Mouse (Mus musculus): ENCODE measurements around the gene Olfr798. TPM values are rescaled to one million over a fixed set of nuclear protein-coding genes. Genes with fewer than 3 reads are reported as not detected.

Gene Olfr798
- polyA plus RNA-seq (2015; fragmentation: Nextera tagmentation; extraction: Ambion mirVana) = not detected in 2 replicates

DNA sequence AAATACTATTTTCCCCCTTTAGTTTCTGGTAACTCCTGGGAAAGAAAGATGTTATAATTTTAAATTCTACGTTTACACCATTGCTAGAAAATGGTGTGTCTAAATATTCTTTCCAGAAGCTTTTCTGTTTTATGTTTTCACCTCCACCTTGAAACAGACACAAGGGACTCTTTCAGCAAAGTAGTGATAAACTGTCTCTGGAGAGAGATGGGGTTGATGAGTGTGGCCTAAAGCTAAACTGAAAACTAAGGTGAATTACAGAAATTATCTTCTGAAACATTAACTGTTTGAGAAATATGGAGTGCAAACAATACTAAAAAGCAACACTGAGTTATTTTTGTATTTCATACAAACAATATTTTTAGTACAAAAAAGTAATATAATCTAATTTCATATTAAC, at the start of gene Olfr798:
TSS of gene Olfr798 (minus strand) at position 101 of the 400 bp plus-strand sequence.
- Histone ChIP-seq H3K27me3 (replicated peaks; ENCODE audit: insufficient read depth, low read length) (no peaks in the 10 kb centered on the region), H3K27ac (ENCODE audit: low read length) (no peak within 1 kb of the TSS), H3K9me3 (ENCODE audit: low read length) (no peaks in the 10 kb centered on the region), H3K4me3 (ENCODE audit: low read depth, low read length) (no peak within 1 kb of the TSS), H3K36me3 (ENCODE audit: insufficient read depth, low read length) (no peaks in the 10 kb centered on the region), H3K4me2 (replicated peaks; ENCODE audit: low read depth, low read length) (no peak within 1 kb of the TSS), H3K4me1 (ENCODE audit: insufficient read depth, low read depth, low read length) (no peaks in the 10 kb centered on the region), H3K9ac (replicated peaks; ENCODE audit: low read depth) (no peak within 1 kb of the TSS)
- WGBS = 70% methylated on average over 1 of the region's 1 CpGs
- TF ChIP-seq CTCF (IDR thresholded peaks at IDR 0.05) = no peak
- no peak for TF ChIP-seq EP300 (IDR thresholded peaks at IDR 0.05)
- ATAC-seq (no peak), DNase-seq (ENCODE audit: low spot score) (no peak)

DNA sequence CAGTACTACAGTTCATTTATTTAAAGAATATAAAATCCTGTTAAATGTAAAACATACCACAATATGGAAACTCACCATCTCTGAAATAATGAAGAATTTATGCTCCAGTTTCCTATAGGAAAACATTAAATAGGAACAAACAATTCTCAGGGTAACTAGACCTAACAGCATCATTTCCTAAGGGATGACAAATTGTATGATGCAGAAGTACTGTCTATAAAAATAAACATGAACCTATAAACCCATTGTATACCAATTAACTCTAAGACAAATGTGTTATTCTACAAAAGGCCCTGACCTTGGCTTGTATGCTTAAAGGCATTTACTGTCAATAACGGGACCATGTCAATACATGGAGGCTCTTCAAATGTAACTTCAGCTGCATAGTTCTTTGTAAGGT, 46.0 kb upstream of the Olfr798 start, which contains the start of gene Olfr801:
TSS of gene Olfr801 (minus strand) at position 101 of the 400 bp plus-strand sequence.
- no peak within 1 kb of the TSS for H3K9ac ChIP-seq (replicated peaks; ENCODE audit: low read depth)
- WGBS = 52% methylated on average over 1 of the region's 1 CpGs
- no peak for DNase-seq (ENCODE audit: low spot score)
- H3K4me2 ChIP-seq (replicated peaks; ENCODE audit: low read depth, low read length) = no peak within 1 kb of the TSS
- H3K4me3 ChIP-seq (ENCODE audit: low read depth, low read length) = no peak within 1 kb of the TSS
- ATAC-seq = no peak
- no peaks in the 10 kb centered on the region for H3K36me3 ChIP-seq (ENCODE audit: insufficient read depth, low read length)
- no peaks in the 10 kb centered on the region for H3K27me3 ChIP-seq (replicated peaks; ENCODE audit: insufficient read depth, low read length)
- TF ChIP-seq CTCF (IDR thresholded peaks at IDR 0.05) (no peak), EP300 (IDR thresholded peaks at IDR 0.05) (no peak)
- H3K27ac ChIP-seq (ENCODE audit: low read length) = no peak within 1 kb of the TSS
- no peaks in the 10 kb centered on the region for H3K9me3 ChIP-seq (ENCODE audit: low read length)
- no peaks in the 10 kb centered on the region for H3K4me1 ChIP-seq (ENCODE audit: insufficient read depth, low read depth, low read length)

DNA sequence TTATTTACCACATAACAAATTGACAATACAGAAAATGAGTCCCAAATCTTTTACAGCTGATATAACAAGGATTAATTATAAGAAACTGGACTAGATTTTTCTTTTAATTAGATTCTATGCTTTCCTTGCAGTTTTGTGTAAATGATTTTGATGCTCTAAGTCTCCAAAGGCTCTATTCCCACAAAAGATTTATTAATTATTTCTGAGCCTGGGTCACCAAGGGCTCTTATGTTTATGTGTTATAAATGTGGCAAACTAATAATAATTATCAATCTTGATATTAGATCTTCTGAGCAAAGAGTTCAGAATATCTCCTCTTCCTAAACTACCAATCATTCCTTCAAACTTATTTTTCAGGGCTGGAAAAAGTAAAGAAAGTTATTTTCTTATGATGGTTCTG, 29.7 kb upstream of the Olfr798 start, which contains the start of gene Olfr800:
TSS of gene Olfr800 (plus strand) at position 301 of the 400 bp plus-strand sequence.
- H3K36me3 ChIP-seq (ENCODE audit: insufficient read depth, low read length) = no peaks in the 10 kb centered on the region

DNA sequence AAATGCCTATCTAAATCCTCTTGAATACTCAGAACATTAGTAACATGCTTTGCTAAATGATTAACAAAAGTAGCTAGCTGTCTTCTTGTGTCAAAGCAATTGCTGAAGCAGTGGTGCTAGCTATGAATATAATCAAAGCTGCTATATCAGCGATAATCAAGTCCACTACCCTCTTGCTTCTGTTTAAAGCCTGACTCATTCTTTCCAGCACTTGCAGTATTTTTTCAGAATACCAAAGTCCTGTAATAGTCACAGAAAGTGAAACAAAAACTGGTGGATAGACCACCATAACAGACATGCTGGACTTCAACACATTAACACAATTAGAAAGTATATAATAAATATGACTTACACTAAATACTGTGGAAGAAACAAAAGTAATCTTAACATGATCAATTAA, 24.0 kb upstream of the Olfr798 start:
- ATAC-seq = no peak
- Histone ChIP-seq H3K9me3 (ENCODE audit: low read length) (no peaks in the 10 kb centered on the region), H3K4me2 (replicated peaks; ENCODE audit: low read depth, low read length) (no peak overlapping the region), H3K27me3 (replicated peaks; ENCODE audit: insufficient read depth, low read length) (no peaks in the 10 kb centered on the region), H3K27ac (ENCODE audit: low read length) (no peak overlapping the region), H3K4me1 (ENCODE audit: insufficient read depth, low read depth, low read length) (no peaks in the 10 kb centered on the region), H3K9ac (replicated peaks; ENCODE audit: low read depth) (no peak overlapping the region), H3K36me3 (ENCODE audit: insufficient read depth, low read length) (no peaks in the 10 kb centered on the region), H3K4me3 (ENCODE audit: low read depth, low read length) (no peak overlapping the region)
- TF ChIP-seq EP300 (IDR thresholded peaks at IDR 0.05) (no peak), CTCF (IDR thresholded peaks at IDR 0.05) (no peak)
- DNase-seq (ENCODE audit: low spot score) = no peak
- 80% methylated on average over 1 of the region's 1 CpGs for WGBS

More for the DNA sequence above, 29.7 kb upstream of the Olfr798 start, which contains the start of gene Olfr800:
- Histone ChIP-seq H3K27ac (ENCODE audit: low read length) (no peak within 1 kb of the TSS), H3K9me3 (ENCODE audit: low read length) (no peaks in the 10 kb centered on the region), H3K9ac (replicated peaks; ENCODE audit: low read depth) (no peak within 1 kb of the TSS), H3K4me3 (ENCODE audit: low read depth, low read length) (no peak within 1 kb of the TSS), H3K27me3 (replicated peaks; ENCODE audit: insufficient read depth, low read length) (no peaks in the 10 kb centered on the region), H3K4me1 (ENCODE audit: insufficient read depth, low read depth, low read length) (no peaks in the 10 kb centered on the region), H3K4me2 (replicated peaks; ENCODE audit: low read depth, low read length) (no peak within 1 kb of the TSS)
- ATAC-seq (no peak), DNase-seq (ENCODE audit: low spot score) (no peak)
- TF ChIP-seq CTCF (IDR thresholded peaks at IDR 0.05) = no peak
- TF ChIP-seq EP300 (IDR thresholded peaks at IDR 0.05) = no peak

DNA sequence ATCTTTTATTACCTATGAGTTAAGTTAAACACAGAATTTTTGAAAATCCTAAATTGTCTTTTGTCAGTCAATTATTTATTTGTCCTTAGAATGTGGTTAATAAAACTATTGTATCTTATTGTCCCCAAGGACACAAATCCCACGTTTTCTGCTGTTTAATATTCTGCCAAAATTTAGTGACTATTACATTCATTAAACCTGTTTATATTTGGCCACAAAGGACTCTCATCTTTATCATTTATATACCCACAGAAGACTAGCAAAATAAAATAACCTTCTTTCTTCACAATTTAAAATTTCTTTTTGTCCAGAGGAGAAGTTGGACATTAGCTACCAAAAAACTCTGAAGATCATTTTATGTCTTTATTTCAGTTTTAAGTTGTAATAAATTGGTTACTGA, 9.4 kb upstream of the Olfr798 start, which contains the start of gene Olfr799:
TSS of gene Olfr799 (plus strand) at position 301 of the 400 bp plus-strand sequence.
- ATAC-seq (no peak), DNase-seq (ENCODE audit: low spot score) (no peak)
- no peaks in the 10 kb centered on the region for H3K9me3 ChIP-seq (ENCODE audit: low read length)
- H3K27ac ChIP-seq (ENCODE audit: low read length) = no peak within 1 kb of the TSS
- no peaks in the 10 kb centered on the region for H3K27me3 ChIP-seq (replicated peaks; ENCODE audit: insufficient read depth, low read length)
- no peak within 1 kb of the TSS for H3K9ac ChIP-seq (replicated peaks; ENCODE audit: low read depth)
- H3K4me2 ChIP-seq (replicated peaks; ENCODE audit: low read depth, low read length) = no peak within 1 kb of the TSS
- no peaks in the 10 kb centered on the region for H3K4me1 ChIP-seq (ENCODE audit: insufficient read depth, low read depth, low read length)
- H3K36me3 ChIP-seq (ENCODE audit: insufficient read depth, low read length) = no peaks in the 10 kb centered on the region
- TF ChIP-seq EP300 (IDR thresholded peaks at IDR 0.05) (no peak), CTCF (IDR thresholded peaks at IDR 0.05) (no peak)
- no peak within 1 kb of the TSS for H3K4me3 ChIP-seq (ENCODE audit: low read depth, low read length)
- WGBS = 19% methylated on average over 1 of the region's 1 CpGs

DNA sequence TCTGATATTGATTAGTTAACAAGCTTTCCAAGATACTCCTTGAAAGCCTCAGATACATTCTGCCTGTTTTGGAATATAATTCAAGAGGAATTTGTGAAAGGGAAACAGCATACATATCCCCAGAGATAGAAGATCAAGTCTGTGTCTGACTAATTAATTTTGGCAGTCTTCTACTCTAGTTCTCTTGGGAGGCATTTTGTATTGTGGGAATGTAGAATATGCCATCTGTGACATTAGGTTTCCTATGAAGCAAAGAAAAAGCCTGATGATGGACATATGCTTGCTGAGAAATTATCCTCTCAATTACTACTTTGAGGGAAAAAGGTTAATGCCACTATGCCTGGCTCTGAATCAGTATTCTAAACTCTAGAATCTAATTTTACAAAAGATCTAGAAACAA, 4.5 kb downstream of the Olfr798 start:
- DNase-seq (ENCODE audit: low spot score) (no peak), ATAC-seq (no peak)
- no peak overlapping the region for H3K27ac ChIP-seq (ENCODE audit: low read length)
- H3K4me1 ChIP-seq (ENCODE audit: insufficient read depth, low read depth, low read length) = no peaks in the 10 kb centered on the region
- no peak overlapping the region for H3K4me3 ChIP-seq (ENCODE audit: low read depth, low read length)
- H3K27me3 ChIP-seq (replicated peaks; ENCODE audit: insufficient read depth, low read length) = no peaks in the 10 kb centered on the region
- no peaks in the 10 kb centered on the region for H3K36me3 ChIP-seq (ENCODE audit: insufficient read depth, low read length)
- no peak overlapping the region for H3K9ac ChIP-seq (replicated peaks; ENCODE audit: low read depth)
- H3K4me2 ChIP-seq (replicated peaks; ENCODE audit: low read depth, low read length) = no peak overlapping the region
- H3K9me3 ChIP-seq (ENCODE audit: low read length) = no peaks in the 10 kb centered on the region
- TF ChIP-seq EP300 (IDR thresholded peaks at IDR 0.05) (no peak), CTCF (IDR thresholded peaks at IDR 0.05) (no peak)

DNA sequence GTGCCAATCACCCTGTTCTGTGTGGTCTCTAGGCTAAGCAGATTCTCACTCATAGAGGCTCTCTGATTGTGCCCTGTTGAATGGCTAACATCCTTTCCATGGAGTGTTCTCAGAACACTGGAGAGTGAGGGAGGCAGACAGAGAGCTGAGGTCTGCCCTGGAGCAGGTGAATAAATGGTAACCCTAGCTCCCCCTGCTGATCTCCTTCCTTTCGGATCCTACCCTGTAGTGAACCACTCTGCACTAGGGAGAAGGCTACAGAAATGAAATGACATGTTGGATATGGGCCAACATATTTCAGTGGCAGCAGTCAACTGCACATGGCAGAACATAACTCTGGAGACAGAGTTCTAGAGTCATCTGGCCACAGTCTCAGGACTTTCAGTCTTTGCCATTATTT, 6.0 kb downstream of the Olfr798 start:
- Histone ChIP-seq H3K4me1 (ENCODE audit: insufficient read depth, low read depth, low read length) (no peaks in the 10 kb centered on the region), H3K9ac (replicated peaks; ENCODE audit: low read depth) (no peak overlapping the region), H3K4me3 (ENCODE audit: low read depth, low read length) (no peak overlapping the region), H3K27me3 (replicated peaks; ENCODE audit: insufficient read depth, low read length) (no peaks in the 10 kb centered on the region), H3K27ac (ENCODE audit: low read length) (no peak overlapping the region), H3K9me3 (ENCODE audit: low read length) (no peaks in the 10 kb centered on the region), H3K36me3 (ENCODE audit: insufficient read depth, low read length) (no peaks in the 10 kb centered on the region), H3K4me2 (replicated peaks; ENCODE audit: low read depth, low read length) (no peak overlapping the region)
- no peak for DNase-seq (ENCODE audit: low spot score)
- no peak for TF ChIP-seq EP300 (IDR thresholded peaks at IDR 0.05)
- no peak for TF ChIP-seq CTCF (IDR thresholded peaks at IDR 0.05)
- 33% methylated on average over 1 of the region's 1 CpGs for WGBS
- no peak for ATAC-seq
